Mouse (Mus musculus) B cell, adult 2 months (primary cell): Measurements from ENCODE around the gene Gm37240.
A peak's percentile ranks its signal among the peaks of the same experiment; 100 is the strongest.

Source experiments
- DNase-seq, 2 experiments: peaks; one replicate each; pipeline ENCODE4 v3.0.0; 2022

The Gm37240 gene

GRCm38 (mm10) chr3:84787914-84788313 lies 1099.4 kb downstream of the Gm37240 start:
- peak in 1 of 2 experiments; percentile 8 for DNase-seq

- DNase-seq, result no peak
These were observed 1111.2 kb downstream of the Gm37240 start for GRCm38 (mm10) chr3:84776084-84776483.

- DNase-seq, result no peak
These were observed 1111.7 kb downstream of the Gm37240 start for GRCm38 (mm10) chr3:84775577-84775976.

GRCm38 (mm10) chr3:84775067-84775423 lies 1112.3 kb downstream of the Gm37240 start:
- DNase-seq, result no peak

GRCm38 (mm10) chr3:84774246-84775066 lies 1112.9 kb downstream of the Gm37240 start:
- no peak for DNase-seq

GRCm38 (mm10) chr3:84771980-84772379 lies 1115.3 kb downstream of the Gm37240 start:
- no peak for DNase-seq

- no peak for DNase-seq
These were observed 1116.8 kb downstream of the Gm37240 start for GRCm38 (mm10) chr3:84770518-84770917.

- DNase-seq, result no peak
These were observed 1117.9 kb downstream of the Gm37240 start for GRCm38 (mm10) chr3:84769411-84769810.

GRCm38 (mm10) chr3:84768940-84769339 lies 1118.4 kb downstream of the Gm37240 start:
- no peak for DNase-seq

GRCm38 (mm10) chr3:84753816-84754215 lies 1133.5 kb downstream of the Gm37240 start:
- DNase-seq, result no peak

- DNase-seq, result no peak
These were observed 1138.1 kb downstream of the Gm37240 start for GRCm38 (mm10) chr3:84749222-84749621.

GRCm38 (mm10) chr3:84748139-84748538 lies 1139.2 kb downstream of the Gm37240 start:
- no peak for DNase-seq

- DNase-seq, result no peak
These were observed 1141.7 kb downstream of the Gm37240 start for GRCm38 (mm10) chr3:84745537-84746189.

GRCm38 (mm10) chr3:84744707-84745106 lies 1142.6 kb downstream of the Gm37240 start:
- DNase-seq, result no peak

GRCm38 (mm10) chr3:84740050-84740596 lies 1147.2 kb downstream of the Gm37240 start:
- no peak for DNase-seq

GRCm38 (mm10) chr3:84737137-84737536 lies 1150.2 kb downstream of the Gm37240 start:
- DNase-seq, result no peak

GRCm38 (mm10) chr3:84735716-84736115 lies 1151.6 kb downstream of the Gm37240 start:
- no peak for DNase-seq

GRCm38 (mm10) chr3:84732516-84732915 lies 1154.8 kb downstream of the Gm37240 start:
- DNase-seq, result no peak

GRCm38 (mm10) chr3:84732016-84732502 lies 1155.3 kb downstream of the Gm37240 start:
- DNase-seq, result peak in 1 of 2 experiments; percentile 15

GRCm38 (mm10) chr3:84731403-84732015 lies 1155.8 kb downstream of the Gm37240 start:
- DNase-seq, result no peak

- no peak for DNase-seq
These were observed 1156.3 kb downstream of the Gm37240 start for GRCm38 (mm10) chr3:84731003-84731402.

- DNase-seq, result no peak
These were observed 1157.5 kb downstream of the Gm37240 start for GRCm38 (mm10) chr3:84729806-84730205.

- DNase-seq, result no peak
These were observed 1163.3 kb downstream of the Gm37240 start for GRCm38 (mm10) chr3:84723996-84724395.
